Mouse (Mus musculus): ENCODE measurements around the gene Scn1b. TPM values are rescaled to one million over a fixed set of nuclear protein-coding genes. Genes with fewer than 3 reads are reported as not detected.

Gene Scn1b
- 3.7 and 4.0 TPM in 2 replicates for polyA plus RNA-seq (2015; fragmentation: Nextera tagmentation; extraction: Ambion mirVana)

GRCm38 (mm10) chr7:31126851-31127724, at the start of gene Scn1b:
TSS of gene Scn1b (minus strand) at chr7:31127003.
- Histone ChIP-seq H3K4me2 (peak within 1 kb of the TSS; percentile 100), H3K27me3 (peaks cover 29% of the 10 kb centered on the region), H3K9ac (peak within 1 kb of the TSS; percentile 75), H3K4me1 (replicated peaks) (peaks cover 25% of the 10 kb centered on the region), H3K9me3 (replicated peaks) (no peaks in the 10 kb centered on the region), H3K4me3 (peak within 1 kb of the TSS; percentile 67), H3K27ac (no peak within 1 kb of the TSS), H3K36me3 (peaks cover 35% of the 10 kb centered on the region)
- WGBS: 1% methylated on average over 33 of the region's 60 CpGs
- peak; percentile 51 for ATAC-seq (replicated peaks; ENCODE audit: insufficient number of reproducible peaks, insufficient read depth, low FRiP score, low read depth)

GRCm38 (mm10) chr7:31175096-31175495, 48.3 kb upstream of the Scn1b start:
- Histone ChIP-seq H3K4me3 (no peak overlapping the region), H3K9me3 (replicated peaks) (no peaks in the 10 kb centered on the region), H3K4me1 (replicated peaks) (peaks cover 9% of the 10 kb centered on the region; the same call in 1 of the 2 replicates), H3K36me3 (no peaks in the 10 kb centered on the region), H3K27ac (no peak overlapping the region), H3K4me2 (no peak overlapping the region), H3K9ac (no peak overlapping the region), H3K27me3 (peaks cover 15% of the 10 kb centered on the region; the same call in 1 of the 2 replicates)
- 78% methylated on average over 3 of the region's 3 CpGs for WGBS
- ATAC-seq (replicated peaks; ENCODE audit: insufficient number of reproducible peaks, insufficient read depth, low FRiP score, low read depth): no peak

GRCm38 (mm10) chr7:31174466-31174865, 47.7 kb upstream of the Scn1b start:
- H3K4me3 ChIP-seq: no peak overlapping the region
- H3K9ac ChIP-seq: no peak overlapping the region
- H3K9me3 ChIP-seq (replicated peaks): no peaks in the 10 kb centered on the region
- no peak for ATAC-seq (replicated peaks; ENCODE audit: insufficient number of reproducible peaks, insufficient read depth, low FRiP score, low read depth)
- WGBS: 78% methylated on average over 8 of the region's 8 CpGs
- no peaks in the 10 kb centered on the region for H3K36me3 ChIP-seq
- no peak overlapping the region for H3K4me2 ChIP-seq
- H3K4me1 ChIP-seq (replicated peaks): peaks cover 9% of the 10 kb centered on the region; the same call in 1 of the 2 replicates
- peaks cover 15% of the 10 kb centered on the region; the same call in 1 of the 2 replicates for H3K27me3 ChIP-seq
- H3K27ac ChIP-seq: no peak overlapping the region

GRCm38 (mm10) chr7:31172238-31172637, 45.4 kb upstream of the Scn1b start:
- no peak overlapping the region for H3K27ac ChIP-seq
- no peak overlapping the region for H3K4me2 ChIP-seq
- 0 out of 2 replicates have a peak, but pooled peaks cover 5% of the 10 kb centered on the region for H3K27me3 ChIP-seq
- 24% methylated on average over 2 of the region's 2 CpGs for WGBS
- H3K36me3 ChIP-seq: no peaks in the 10 kb centered on the region
- H3K9me3 ChIP-seq (replicated peaks): no peaks in the 10 kb centered on the region
- H3K9ac ChIP-seq: no peak overlapping the region
- no peak overlapping the region for H3K4me3 ChIP-seq
- no peak for ATAC-seq (replicated peaks; ENCODE audit: insufficient number of reproducible peaks, insufficient read depth, low FRiP score, low read depth)
- peaks cover 5% of the 10 kb centered on the region; the same call in 1 of the 2 replicates for H3K4me1 ChIP-seq (replicated peaks)

DNA sequence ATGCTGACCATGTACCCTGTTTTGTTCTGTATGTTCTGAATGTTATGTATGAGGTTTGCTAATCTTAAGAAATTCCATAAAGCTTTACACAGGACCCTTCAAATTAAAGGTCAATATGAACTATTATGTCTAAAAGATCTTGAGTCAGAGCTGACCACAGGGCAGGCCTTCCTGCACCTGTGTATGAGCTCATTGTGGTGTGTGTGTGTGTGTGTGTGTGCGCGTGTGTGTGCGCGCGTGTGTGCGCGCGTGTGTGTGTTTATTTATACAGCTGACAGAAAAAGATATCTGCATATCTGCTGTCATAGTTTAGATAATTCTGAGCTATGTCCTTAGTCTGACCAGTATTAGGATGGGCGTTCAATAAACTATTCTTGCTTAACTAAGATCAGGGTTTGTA, 43.7 kb upstream of the Scn1b start:
- no peak for ATAC-seq (replicated peaks; ENCODE audit: insufficient number of reproducible peaks, insufficient read depth, low FRiP score, low read depth)
- H3K27ac ChIP-seq: no peak overlapping the region
- H3K4me1 ChIP-seq (replicated peaks): no peaks in the 10 kb centered on the region; the same call in 1 of the 2 replicates
- H3K36me3 ChIP-seq: no peaks in the 10 kb centered on the region
- no peak overlapping the region for H3K9ac ChIP-seq
- H3K9me3 ChIP-seq (replicated peaks): no peaks in the 10 kb centered on the region
- H3K4me2 ChIP-seq: no peak overlapping the region
- H3K27me3 ChIP-seq: 0 out of 2 replicates have a peak, but pooled peaks cover 5% of the 10 kb centered on the region
- WGBS: 88% methylated on average over 9 of the region's 9 CpGs
- no peak overlapping the region for H3K4me3 ChIP-seq

- no peak overlapping the region for H3K4me3 ChIP-seq
- H3K9me3 ChIP-seq (replicated peaks): no peaks in the 10 kb centered on the region
- no peaks in the 10 kb centered on the region for H3K27me3 ChIP-seq
- ATAC-seq (replicated peaks; ENCODE audit: insufficient number of reproducible peaks, insufficient read depth, low FRiP score, low read depth): peak; percentile 70; the same call in 1 of the 2 replicates
- 30% methylated on average over 8 of the region's 8 CpGs for WGBS
- H3K9ac ChIP-seq: no peak overlapping the region
- no peak overlapping the region for H3K4me2 ChIP-seq
- H3K27ac ChIP-seq: peak overlapping the region; percentile 33; the same call in 1 of the 2 replicates
- no peaks in the 10 kb centered on the region; the same call in 1 of the 2 replicates for H3K4me1 ChIP-seq (replicated peaks)
- H3K36me3 ChIP-seq: no peaks in the 10 kb centered on the region
These were observed 41.6 kb upstream of the Scn1b start for GRCm38 (mm10) chr7:31168412-31168811.

DNA sequence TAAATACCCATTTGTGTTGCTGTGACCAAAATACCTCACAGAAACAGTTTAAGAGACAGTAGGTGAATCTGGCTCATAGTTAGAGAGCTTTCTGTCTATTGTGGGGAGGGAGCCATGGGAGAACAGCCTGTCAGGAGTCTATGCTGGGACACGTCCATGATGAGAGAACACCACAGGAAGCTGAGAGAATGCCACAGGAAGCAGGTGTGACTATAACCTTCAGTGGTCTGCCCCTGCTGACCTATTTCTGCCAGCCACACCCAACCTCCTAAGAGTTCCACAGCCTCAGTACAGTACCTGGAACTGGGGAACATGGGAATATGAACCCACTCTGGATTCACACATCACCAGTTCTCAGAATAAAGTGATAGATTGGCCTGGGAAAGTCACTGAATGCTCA, 37.9 kb upstream of the Scn1b start:
- no peaks in the 10 kb centered on the region for H3K36me3 ChIP-seq
- ATAC-seq (replicated peaks; ENCODE audit: insufficient number of reproducible peaks, insufficient read depth, low FRiP score, low read depth): no peak
- H3K4me1 ChIP-seq (replicated peaks): no peaks in the 10 kb centered on the region; the same call in none of the 2 replicates
- H3K9me3 ChIP-seq (replicated peaks): no peaks in the 10 kb centered on the region
- no peak overlapping the region for H3K4me2 ChIP-seq
- no peaks in the 10 kb centered on the region for H3K27me3 ChIP-seq
- H3K27ac ChIP-seq: no peak overlapping the region
- WGBS: 43% methylated on average over 1 of the region's 1 CpGs
- H3K9ac ChIP-seq: no peak overlapping the region
- no peak overlapping the region for H3K4me3 ChIP-seq

GRCm38 (mm10) chr7:31163666-31164577, 37.1 kb upstream of the Scn1b start:
- no peaks in the 10 kb centered on the region for H3K27me3 ChIP-seq
- no peak for ATAC-seq (replicated peaks; ENCODE audit: insufficient number of reproducible peaks, insufficient read depth, low FRiP score, low read depth)
- WGBS: 60% methylated on average over 3 of the region's 3 CpGs
- H3K4me3 ChIP-seq: no peak overlapping the region
- H3K4me1 ChIP-seq (replicated peaks): no peaks in the 10 kb centered on the region; the same call in none of the 2 replicates
- no peak overlapping the region for H3K27ac ChIP-seq
- H3K36me3 ChIP-seq: no peaks in the 10 kb centered on the region
- H3K9ac ChIP-seq: no peak overlapping the region
- no peak overlapping the region for H3K4me2 ChIP-seq
- H3K9me3 ChIP-seq (replicated peaks): no peaks in the 10 kb centered on the region

GRCm38 (mm10) chr7:31162324-31162723, 35.5 kb upstream of the Scn1b start:
- no peak overlapping the region for H3K9ac ChIP-seq
- ATAC-seq (replicated peaks; ENCODE audit: insufficient number of reproducible peaks, insufficient read depth, low FRiP score, low read depth): no peak
- H3K9me3 ChIP-seq (replicated peaks): no peaks in the 10 kb centered on the region
- no peak overlapping the region for H3K4me2 ChIP-seq
- WGBS: 68% methylated on average over 11 of the region's 11 CpGs
- no peaks in the 10 kb centered on the region for H3K36me3 ChIP-seq
- H3K4me3 ChIP-seq: no peak overlapping the region
- no peaks in the 10 kb centered on the region for H3K27me3 ChIP-seq
- H3K27ac ChIP-seq: no peak overlapping the region
- no peaks in the 10 kb centered on the region; the same call in none of the 2 replicates for H3K4me1 ChIP-seq (replicated peaks)

DNA sequence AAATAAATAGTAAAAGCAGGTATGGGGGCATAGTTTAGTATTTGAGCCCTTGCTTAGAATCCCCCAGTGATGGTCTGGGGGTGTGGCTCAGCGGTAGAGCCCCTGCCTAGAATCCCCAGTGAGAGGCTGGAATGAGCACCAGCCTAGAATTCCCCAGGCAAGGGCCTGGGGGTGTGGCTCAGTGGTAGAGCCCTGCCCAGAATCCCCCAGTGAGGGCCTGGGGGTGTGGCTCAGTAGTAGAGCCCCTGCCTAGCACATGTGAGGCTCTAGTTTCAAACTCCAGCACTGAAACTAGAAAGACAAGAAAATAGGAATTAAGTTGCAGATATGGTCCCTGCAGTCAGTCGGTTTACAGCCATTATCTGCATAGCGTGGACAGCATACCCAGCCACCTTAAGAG, 35.0 kb upstream of the Scn1b start:
- Histone ChIP-seq H3K4me3 (no peak overlapping the region), H3K9me3 (replicated peaks) (no peaks in the 10 kb centered on the region), H3K27ac (no peak overlapping the region), H3K4me2 (no peak overlapping the region), H3K27me3 (no peaks in the 10 kb centered on the region), H3K9ac (no peak overlapping the region), H3K36me3 (no peaks in the 10 kb centered on the region), H3K4me1 (replicated peaks) (no peaks in the 10 kb centered on the region; the same call in none of the 2 replicates)
- ATAC-seq (replicated peaks; ENCODE audit: insufficient number of reproducible peaks, insufficient read depth, low FRiP score, low read depth): no peak
- 54% methylated on average over 3 of the region's 3 CpGs for WGBS

DNA sequence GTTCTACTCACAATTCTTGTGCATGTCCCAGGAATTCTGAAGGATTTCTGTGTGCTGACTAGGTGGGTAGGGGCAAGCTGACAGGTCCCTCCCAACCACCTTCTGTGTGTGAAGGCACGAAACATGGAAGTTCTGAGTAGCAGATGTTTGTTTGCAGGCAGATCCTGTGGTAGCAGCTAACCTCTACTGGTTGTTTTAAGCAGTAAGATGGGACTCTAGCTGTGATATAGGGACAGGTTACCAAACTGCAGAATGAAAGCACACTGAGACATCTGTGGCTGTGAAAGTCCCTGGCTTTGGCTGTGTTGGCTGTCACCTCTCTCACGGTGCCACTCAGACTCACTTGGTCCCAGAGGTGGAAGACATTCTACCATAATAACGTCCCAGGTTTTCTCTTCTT, 34.4 kb upstream of the Scn1b start:
- H3K36me3 ChIP-seq: no peaks in the 10 kb centered on the region
- H3K9ac ChIP-seq: no peak overlapping the region
- H3K4me1 ChIP-seq (replicated peaks): peaks cover 2% of the 10 kb centered on the region
- H3K4me3 ChIP-seq: no peak overlapping the region
- no peak for ATAC-seq (replicated peaks; ENCODE audit: insufficient number of reproducible peaks, insufficient read depth, low FRiP score, low read depth)
- no peaks in the 10 kb centered on the region for H3K27me3 ChIP-seq
- no peak overlapping the region for H3K4me2 ChIP-seq
- H3K27ac ChIP-seq: no peak overlapping the region
- 68% methylated on average over 3 of the region's 3 CpGs for WGBS
- H3K9me3 ChIP-seq (replicated peaks): no peaks in the 10 kb centered on the region
